Comparison of ENCODE assay signal across 9 mouse cellular contexts in genomic region chr11:95688981-95689380, GRCm38 (mm10). TPM values are rescaled to one million over a fixed set of nuclear protein-coding genes. Genes with fewer than 3 reads are reported as not detected.
DNase-seq lines count a peak whose midpoint lies in the region; ATAC-seq and TF ChIP-seq lines count a peak whose summit lies in the region.
"Had no signal": no experiment of that assay in that cellular context is flagged by ENCODE, and none has a peak within 500 bp of the region (broad histone marks: within the 10 kb centered on the region; RNA-seq: fewer than 3 reads in every experiment).

No protein-coding gene starts in this region.

- H3K27me3 ChIP-seq in kidney, embryonic 15.5 days: no peaks in the 10 kb centered on the region
- H3K27me3 ChIP-seq in midbrain, embryonic 13.5 days: no peaks in the 10 kb centered on the region
- H3K27me3 ChIP-seq in hindbrain, postnatal 0 days (ENCODE audit: insufficient read depth, low read length): no peaks in the 10 kb centered on the region
- H3K27me3 ChIP-seq in hindbrain, embryonic 14.5 days (ENCODE audit: control insufficient read depth, insufficient read depth, low read length): no peaks in the 10 kb centered on the region
- H3K27me3 ChIP-seq: CH12.LX had no signal

- WGBS in kidney, embryonic 15.5 days: 62% methylated on average over 7 of the region's 7 CpGs
- 84% methylated on average over 7 of the region's 7 CpGs for WGBS in midbrain, embryonic 13.5 days
- WGBS in hindbrain, postnatal 0 days: 71% methylated on average over 7 of the region's 7 CpGs
- WGBS in hindbrain, embryonic 14.5 days: 78% methylated on average over 7 of the region's 7 CpGs

- H3K4me3 ChIP-seq in kidney, embryonic 15.5 days (replicated peaks): no peak overlapping the region
- no peak overlapping the region for H3K4me3 ChIP-seq in midbrain, embryonic 13.5 days (replicated peaks)
- H3K4me3 ChIP-seq in hindbrain, postnatal 0 days (ENCODE audit: low read length): no peak overlapping the region
- no peak overlapping the region for H3K4me3 ChIP-seq in hindbrain, embryonic 14.5 days (replicated peaks; ENCODE audit: low read length)

- H3K9ac ChIP-seq in kidney, embryonic 15.5 days: no peak overlapping the region
- H3K9ac ChIP-seq in midbrain, embryonic 13.5 days (replicated peaks): no peak overlapping the region
- no peak overlapping the region for H3K9ac ChIP-seq in hindbrain, postnatal 0 days (replicated peaks; ENCODE audit: low read length)
- H3K9ac ChIP-seq in hindbrain, embryonic 14.5 days: no peak overlapping the region

- peaks cover 34% of the 10 kb centered on the region for H3K4me1 ChIP-seq in kidney, embryonic 15.5 days
- no peaks in the 10 kb centered on the region for H3K4me1 ChIP-seq in midbrain, embryonic 13.5 days (replicated peaks)
- no peaks in the 10 kb centered on the region for H3K4me1 ChIP-seq in hindbrain, postnatal 0 days (ENCODE audit: insufficient read depth, low read length)
- no peaks in the 10 kb centered on the region for H3K4me1 ChIP-seq in hindbrain, embryonic 14.5 days (replicated peaks; ENCODE audit: control insufficient read depth, insufficient read depth, low read length)

- H3K27ac ChIP-seq in kidney, embryonic 15.5 days: peak overlapping the region; percentile 60
- H3K27ac ChIP-seq in midbrain, embryonic 13.5 days: no peak overlapping the region
- H3K27ac ChIP-seq in hindbrain, postnatal 0 days: no peak overlapping the region
- no peak overlapping the region for H3K27ac ChIP-seq in hindbrain, embryonic 14.5 days

- H3K36me3 ChIP-seq in kidney, embryonic 15.5 days: no peaks in the 10 kb centered on the region
- H3K36me3 ChIP-seq in midbrain, embryonic 13.5 days: no peaks in the 10 kb centered on the region
- H3K36me3 ChIP-seq in hindbrain, postnatal 0 days (ENCODE audit: insufficient read depth, low read length): no peaks in the 10 kb centered on the region
- H3K36me3 ChIP-seq in hindbrain, embryonic 14.5 days (replicated peaks; ENCODE audit: control insufficient read depth, insufficient read depth): no peaks in the 10 kb centered on the region

- no peak for TF ChIP-seq CTCF in hindbrain, postnatal 0 days (IDR thresholded peaks at IDR 0.05; ENCODE audit: low read depth)

- DNase-seq in kidney, postnatal 10 days: no peak
- DNase-seq in brain, adult 2 months (ENCODE audit: low read depth, low spot score): peak; percentile 37
- DNase-seq in heart, postnatal 4 days: peak; percentile 40
- DNase-seq in lung, postnatal 4 days: peak; percentile 43 to 51
- DNase-seq in hindbrain, postnatal 0 days (ENCODE audit: low spot score): no peak
- no peak for DNase-seq in hindbrain, embryonic 14.5 days (ENCODE audit: low spot score)

- H3K9me3 ChIP-seq in kidney, embryonic 15.5 days (replicated peaks): no peaks in the 10 kb centered on the region
- H3K9me3 ChIP-seq in midbrain, embryonic 13.5 days: no peaks in the 10 kb centered on the region
- H3K9me3 ChIP-seq in hindbrain, postnatal 0 days (ENCODE audit: low read length): no peaks in the 10 kb centered on the region
- H3K9me3 ChIP-seq in hindbrain, embryonic 14.5 days (ENCODE audit: control insufficient read depth, low read length): no peaks in the 10 kb centered on the region

- H3K4me2 ChIP-seq in kidney, embryonic 15.5 days: peak overlapping the region; percentile 3; the same call in 1 of the 2 replicates
- no peak overlapping the region for H3K4me2 ChIP-seq in midbrain, embryonic 13.5 days (replicated peaks)
- H3K4me2 ChIP-seq in hindbrain, postnatal 0 days (ENCODE audit: low read depth, low read length): no peak overlapping the region
- no peak overlapping the region for H3K4me2 ChIP-seq in hindbrain, embryonic 14.5 days (replicated peaks)

- no peak; the same call in 1 of the 2 replicates for ATAC-seq in kidney, embryonic 15.5 days (replicated peaks; ENCODE audit: low FRiP score)
- no peak for ATAC-seq in midbrain, embryonic 13.5 days
- ATAC-seq in hindbrain, postnatal 0 days: no peak
- ATAC-seq in hindbrain, embryonic 14.5 days (ENCODE audit: low FRiP score): no peak

RNA-seq across cellular contexts. Expression of gene Phb, which starts 22.2 kb away (rescaled TPM):
- polyA plus RNA-seq in kidney, embryonic 15.5 days (2015; fragmentation: Nextera tagmentation; extraction: Ambion mirVana): 270 and 290 TPM in 2 replicates
- total RNA-seq in heart, postnatal 4 days (2021): 100 to 1,000 TPM; 304 to 319 TPM
- 168 and 179 TPM in 2 replicates for polyA plus RNA-seq in midbrain, embryonic 13.5 days (2015; fragmentation: Nextera tagmentation; extraction: Ambion mirVana)
- total RNA-seq in hindbrain, postnatal 0 days (2014; rRNA removed): 143 and 156 TPM in 2 replicates
- 197 and 214 TPM in 2 replicates for polyA plus RNA-seq in hindbrain, postnatal 0 days (2015; fragmentation: Nextera tagmentation; extraction: Ambion mirVana)
- polyA plus RNA-seq in hindbrain, embryonic 14.5 days (2014; fragmentation: Nextera tagmentation; extraction: Ambion mirVana): 200 and 220 TPM in 2 replicates

RNA-seq across cellular contexts. Expression of gene Zfp652, which starts 23.5 kb away (rescaled TPM):
- 22.3 and 23.1 TPM in 2 replicates for polyA plus RNA-seq in kidney, embryonic 15.5 days (2015; fragmentation: Nextera tagmentation; extraction: Ambion mirVana)
- 10 to 100 TPM; 42.8 to 48.2 TPM for total RNA-seq in heart, postnatal 4 days (2021)
- 29.0 and 32.1 TPM in 2 replicates for polyA plus RNA-seq in midbrain, embryonic 13.5 days (2015; fragmentation: Nextera tagmentation; extraction: Ambion mirVana)
- total RNA-seq in hindbrain, postnatal 0 days (2014; rRNA removed): 23.0 and 28.8 TPM in 2 replicates
- polyA plus RNA-seq in hindbrain, postnatal 0 days (2015; fragmentation: Nextera tagmentation; extraction: Ambion mirVana): 14.7 and 15.2 TPM in 2 replicates
- polyA plus RNA-seq in hindbrain, embryonic 14.5 days (2014; fragmentation: Nextera tagmentation; extraction: Ambion mirVana): 10.9 and 12.8 TPM in 2 replicates

RNA-seq across cellular contexts. Expression of gene B130006D01Rik, which starts 34.4 kb away (rescaled TPM):
- polyA plus RNA-seq in kidney, embryonic 15.5 days (2015; fragmentation: Nextera tagmentation; extraction: Ambion mirVana): 1.3 and 1.6 TPM in 2 replicates
- total RNA-seq in heart, postnatal 4 days (2021): 1 to 10 TPM in 1 of 2 experiments, under 1 TPM in 1; 0.57 to 1.1 TPM
- 1.5 and 2.0 TPM in 2 replicates for polyA plus RNA-seq in midbrain, embryonic 13.5 days (2015; fragmentation: Nextera tagmentation; extraction: Ambion mirVana)
- 1.8 and 2.0 TPM in 2 replicates for total RNA-seq in hindbrain, postnatal 0 days (2014; rRNA removed)
- 0.77 and 0.88 TPM in 2 replicates for polyA plus RNA-seq in hindbrain, postnatal 0 days (2015; fragmentation: Nextera tagmentation; extraction: Ambion mirVana)
- polyA plus RNA-seq in hindbrain, embryonic 14.5 days (2014; fragmentation: Nextera tagmentation; extraction: Ambion mirVana): 0.83 and 1.6 TPM in 2 replicates

Comparison
In these comparisons a context has a peak if more than half of its experiments do, and no peak if none do; other contexts are left out.
1. DNase-seq: peak in brain, adult 2 months (single experiment), heart, postnatal 4 days (single experiment) and lung, postnatal 4 days (2 of 2); none in kidney, postnatal 10 days (single experiment), hindbrain, postnatal 0 days (single experiment) and hindbrain, embryonic 14.5 days (single experiment).